Mouse (Mus musculus) embryonic facial prominence, embryonic 12.5 days (tissue): ENCODE data around the gene 2410131K14Rik. TPM values are rescaled to one million over a fixed set of nuclear protein-coding genes. Genes with fewer than 3 reads are reported as not detected.

Experiments used
- ATAC-seq: fragments of 200-750 bp; cut with Nextera tagmentation; 2 replicates; pipeline ENCODE4 v1.8.0; 2017; ENCODE audit not compliant: insufficient number of reproducible peaks, insufficient read depth, low FRiP score, low TSS enrichment
- H3K27ac ChIP-seq: fragments of 300-500 bp; sonication (generic); 2 replicates; pipeline ENCODE4 v1.5.1; 2016; ENCODE audit warnings: mild to moderate bottlenecking
- H3K27me3 ChIP-seq: fragments of 300-500 bp; sonication (generic); 2 replicates; pipeline ENCODE4 v1.6.1; 2016; ENCODE audit warnings: mild to moderate bottlenecking, moderate library complexity
- H3K36me3 ChIP-seq: fragments of 300-500 bp; sonication (generic); 2 replicates; pipeline ENCODE4 v1.6.1; 2016; ENCODE audit warnings: mild to moderate bottlenecking
- H3K4me1 ChIP-seq: fragments of 300-500 bp; sonication (generic); 2 replicates; pipeline ENCODE4 v1.6.1; 2016
- H3K4me2 ChIP-seq: fragments of 300-500 bp; sonication (generic); replicated peaks from 2 replicates; pipeline ENCODE4 v1.6.1; 2016; ENCODE audit warnings: mild to moderate bottlenecking, moderate library complexity
- H3K4me3 ChIP-seq: fragments of 300-500 bp; sonication (generic); 2 replicates; pipeline ENCODE4 v1.5.1; 2016; ENCODE audit warnings: mild to moderate bottlenecking
- H3K9ac ChIP-seq: fragments of 300-500 bp; sonication (generic); 2 replicates; pipeline ENCODE4 v1.6.1; 2016; ENCODE audit warnings: mild to moderate bottlenecking, moderate library complexity
- H3K9me3 ChIP-seq: fragments of 300-500 bp; sonication (generic); 2 replicates; pipeline ENCODE4 v1.6.1; 2016; ENCODE audit warnings: mild to moderate bottlenecking, moderate library complexity
- WGBS: fragments of 180-500 bp; shearing (Covaris S2); methylation state at CpG from one replicate; pipeline ENCODE4 v1.1.7; 2016; 5-methylcytosine and 5-hydroxymethylcytosine counted together
- polyA plus RNA-seq: library from polyadenylated mRNA; unstranded; fragments of >200 nt; fragmentation: Nextera tagmentation; extraction: Ambion mirVana; gene quantifications from 2 replicates; pipeline ENCODE4 v1.2.1, GENCODE M21; 2016

2410131K14Rik gene
- 12.1 and 13.0 TPM in 2 replicates for polyA plus RNA-seq

GRCm38 (mm10) chr5:118244606-118245443 lies at the start of gene 2410131K14Rik, which contains the start of gene Rnft2:
2410131K14Rik (plus strand) TSS chr5:118245227.
Rnft2 (minus strand) TSS chr5:118245116.
- peak within 1 kb of the TSS; percentile 73 for H3K9ac ChIP-seq
- peak within 1 kb of the TSS; percentile 66 for H3K4me3 ChIP-seq
- H3K4me2 ChIP-seq: peak within 1 kb of the TSS; percentile 72
- peak within 1 kb of the TSS; percentile 72 for H3K27ac ChIP-seq
- no peaks in the 10 kb centered on the region for H3K27me3 ChIP-seq
- under 1% methylated on average over 68 of the region's 68 CpGs for WGBS
- peak; percentile 100 for ATAC-seq
- H3K36me3 ChIP-seq: peaks cover 25% of the 10 kb centered on the region
- no peaks in the 10 kb centered on the region for H3K9me3 ChIP-seq
- peaks cover 24% of the 10 kb centered on the region for H3K4me1 ChIP-seq

GRCm38 (mm10) chr5:118197421-118197820 lies 47.6 kb upstream of the 2410131K14Rik start:
- H3K4me1 ChIP-seq: peaks cover 3% of the 10 kb centered on the region; the same call in 1 of the 2 replicates
- no peak for ATAC-seq
- WGBS: 68% methylated on average over 13 of the region's 13 CpGs

DNA sequence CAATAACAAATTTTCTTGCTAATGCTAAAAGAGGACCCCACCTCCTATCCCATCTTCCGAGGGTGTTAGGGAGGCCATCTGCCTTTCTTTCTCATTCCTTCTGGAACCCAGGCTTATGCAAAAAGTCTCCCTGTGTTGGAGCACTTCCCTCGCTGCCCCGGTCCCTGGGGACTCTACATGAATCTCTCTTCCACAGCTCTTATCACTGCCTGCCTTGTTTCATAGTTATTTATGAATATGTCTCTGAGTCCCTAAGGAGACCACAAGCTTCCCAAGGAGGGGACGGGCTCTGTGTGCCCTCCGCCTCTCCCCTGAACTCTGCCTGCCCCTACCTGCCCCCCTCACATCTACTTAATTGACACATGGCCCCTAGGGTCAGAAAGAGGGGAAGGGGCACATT lies 45.4 kb upstream of the 2410131K14Rik start:
- no peak overlapping the region for H3K27ac ChIP-seq
- no peaks in the 10 kb centered on the region for H3K36me3 ChIP-seq
- WGBS: 53% methylated on average over 5 of the region's 5 CpGs
- H3K9me3 ChIP-seq: no peaks in the 10 kb centered on the region
- ATAC-seq: no peak
- no peak overlapping the region for H3K4me3 ChIP-seq
- no peaks in the 10 kb centered on the region for H3K4me1 ChIP-seq
- H3K9ac ChIP-seq: no peak overlapping the region
- H3K27me3 ChIP-seq: no peaks in the 10 kb centered on the region
- no peak overlapping the region for H3K4me2 ChIP-seq

More at GRCm38 (mm10) chr5:118197421-118197820, 47.6 kb upstream of the 2410131K14Rik start:
- no peak overlapping the region for H3K4me2 ChIP-seq
- H3K27ac ChIP-seq: no peak overlapping the region
- no peaks in the 10 kb centered on the region for H3K36me3 ChIP-seq
- H3K9me3 ChIP-seq: no peaks in the 10 kb centered on the region
- peaks cover 8% of the 10 kb centered on the region; the same call in 1 of the 2 replicates for H3K27me3 ChIP-seq
- H3K9ac ChIP-seq: no peak overlapping the region
- H3K4me3 ChIP-seq: no peak overlapping the region

GRCm38 (mm10) chr5:118204675-118205440 lies 40.2 kb upstream of the 2410131K14Rik start:
- 85% methylated on average over 16 of the region's 16 CpGs for WGBS
- H3K36me3 ChIP-seq: no peaks in the 10 kb centered on the region
- peaks cover 4% of the 10 kb centered on the region; the same call in 1 of the 2 replicates for H3K4me1 ChIP-seq
- ATAC-seq: no peak
- no peak overlapping the region for H3K9ac ChIP-seq
- no peak overlapping the region for H3K4me3 ChIP-seq
- H3K27ac ChIP-seq: no peak overlapping the region
- H3K9me3 ChIP-seq: no peaks in the 10 kb centered on the region
- H3K4me2 ChIP-seq: no peak overlapping the region
- H3K27me3 ChIP-seq: no peaks in the 10 kb centered on the region

- H3K9ac ChIP-seq: no peak overlapping the region
- 75% methylated on average over 8 of the region's 8 CpGs for WGBS
- no peak overlapping the region for H3K27ac ChIP-seq
- peaks cover 4% of the 10 kb centered on the region; the same call in 1 of the 2 replicates for H3K4me1 ChIP-seq
- H3K27me3 ChIP-seq: no peaks in the 10 kb centered on the region
- no peaks in the 10 kb centered on the region for H3K9me3 ChIP-seq
- ATAC-seq: no peak
- H3K4me2 ChIP-seq: no peak overlapping the region
- no peaks in the 10 kb centered on the region for H3K36me3 ChIP-seq
- no peak overlapping the region for H3K4me3 ChIP-seq
These were observed 39.2 kb upstream of the 2410131K14Rik start for GRCm38 (mm10) chr5:118205852-118206251.

DNA sequence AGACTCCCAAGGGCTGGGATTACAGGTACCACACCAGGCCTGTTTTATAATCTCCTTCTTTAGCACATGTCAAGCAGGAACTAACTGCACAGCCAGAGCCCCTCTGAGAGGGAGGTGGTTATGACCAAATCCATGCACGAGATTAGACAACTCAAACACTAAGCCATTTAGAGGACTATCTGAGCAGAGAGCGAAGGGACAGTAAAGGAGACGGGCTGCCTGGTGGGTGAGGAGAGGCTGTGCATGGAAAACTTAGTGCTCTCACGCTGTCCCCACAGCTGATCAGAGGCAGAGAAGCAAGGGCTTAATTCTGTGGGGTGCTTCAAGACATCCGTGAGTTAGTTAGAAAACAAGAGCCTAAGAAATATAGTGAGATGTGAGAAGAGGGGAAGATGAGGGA lies 31.0 kb upstream of the 2410131K14Rik start:
- peak overlapping the region; percentile 30 for H3K9ac ChIP-seq
- ATAC-seq: no peak
- H3K9me3 ChIP-seq: no peaks in the 10 kb centered on the region
- peak overlapping the region; percentile 37 for H3K4me3 ChIP-seq
- peak overlapping the region; percentile 80 for H3K4me2 ChIP-seq
- H3K27ac ChIP-seq: no peak overlapping the region
- peaks cover 16% of the 10 kb centered on the region for H3K4me1 ChIP-seq
- H3K36me3 ChIP-seq: no peaks in the 10 kb centered on the region
- 17% methylated on average over 5 of the region's 5 CpGs for WGBS
- no peaks in the 10 kb centered on the region for H3K27me3 ChIP-seq

DNA sequence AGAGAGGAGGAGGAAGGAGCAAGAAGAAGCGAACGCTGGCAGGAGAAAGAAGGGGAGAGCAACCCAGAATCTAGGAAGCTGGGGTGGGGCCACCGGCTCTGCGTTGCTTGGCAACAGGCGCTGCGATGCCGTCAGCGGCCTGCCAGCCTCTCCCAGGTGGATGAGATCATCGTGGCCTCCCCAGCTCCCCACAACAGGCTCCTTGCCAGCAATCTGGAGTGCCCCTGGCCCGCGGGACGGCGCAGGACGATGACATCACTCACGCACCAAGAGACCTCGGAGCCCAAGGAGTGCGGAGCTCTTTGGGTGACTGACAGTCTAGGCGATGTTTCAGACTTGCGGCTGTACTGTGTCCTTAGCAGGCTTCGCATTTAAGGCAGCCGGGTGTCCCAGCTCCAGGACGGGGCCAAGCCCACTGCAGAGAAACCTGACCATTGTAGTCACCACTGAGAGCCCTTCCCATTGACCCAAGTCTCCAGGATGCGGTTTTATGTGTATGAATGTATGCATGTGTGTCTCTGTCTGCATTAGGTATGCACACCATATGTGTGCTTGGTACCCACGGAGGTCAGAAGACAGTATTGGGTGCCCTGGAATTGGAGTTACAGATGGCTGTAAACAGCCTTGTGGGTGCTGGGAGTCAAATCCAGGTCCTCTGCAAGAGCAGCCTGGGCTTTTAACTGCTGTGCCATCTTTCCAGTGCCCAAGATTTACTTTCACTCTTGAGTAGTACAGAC lies 30.4 kb upstream of the 2410131K14Rik start:
- Histone ChIP-seq H3K9ac (peak overlapping the region; percentile 49), H3K36me3 (no peaks in the 10 kb centered on the region), H3K4me1 (peaks cover 16% of the 10 kb centered on the region), H3K4me2 (peak overlapping the region; percentile 80), H3K27me3 (no peaks in the 10 kb centered on the region), H3K27ac (no peak overlapping the region), H3K9me3 (no peaks in the 10 kb centered on the region), H3K4me3 (peak overlapping the region; percentile 37)
- 6% methylated on average over 24 of the region's 24 CpGs for WGBS
- peak; percentile 78; the same call in 1 of the 2 replicates for ATAC-seq

- no peak for ATAC-seq
- Histone ChIP-seq H3K9me3 (no peaks in the 10 kb centered on the region), H3K4me3 (no peak overlapping the region), H3K27ac (no peak overlapping the region), H3K4me2 (no peak overlapping the region), H3K4me1 (peaks cover 16% of the 10 kb centered on the region), H3K36me3 (peaks cover 4% of the 10 kb centered on the region; the same call in 1 of the 2 replicates), H3K9ac (no peak overlapping the region), H3K27me3 (no peaks in the 10 kb centered on the region)
- WGBS: 60% methylated on average over 6 of the region's 6 CpGs
These were observed 27.6 kb upstream of the 2410131K14Rik start for GRCm38 (mm10) chr5:118217410-118217809.

- Histone ChIP-seq H3K4me2 (no peak overlapping the region), H3K9me3 (no peaks in the 10 kb centered on the region), H3K4me3 (no peak overlapping the region), H3K4me1 (no peaks in the 10 kb centered on the region), H3K9ac (no peak overlapping the region), H3K27me3 (no peaks in the 10 kb centered on the region), H3K27ac (no peak overlapping the region), H3K36me3 (peaks cover 22% of the 10 kb centered on the region)
- no peak for ATAC-seq
- WGBS: 70% methylated on average over 8 of the region's 9 CpGs
These were observed 21.8 kb upstream of the 2410131K14Rik start for GRCm38 (mm10) chr5:118223142-118223757.

GRCm38 (mm10) chr5:118230071-118230611 lies 14.9 kb upstream of the 2410131K14Rik start:
- WGBS: 93% methylated on average over 13 of the region's 13 CpGs
- H3K4me2 ChIP-seq: no peak overlapping the region
- 0 out of 2 replicates have a peak, but pooled peaks have one; percentile 56 for ATAC-seq
- H3K9ac ChIP-seq: no peak overlapping the region
- no peaks in the 10 kb centered on the region for H3K27me3 ChIP-seq
- no peak overlapping the region for H3K4me3 ChIP-seq
- peaks cover 45% of the 10 kb centered on the region for H3K36me3 ChIP-seq
- no peaks in the 10 kb centered on the region for H3K4me1 ChIP-seq
- H3K9me3 ChIP-seq: no peaks in the 10 kb centered on the region
- no peak overlapping the region for H3K27ac ChIP-seq
